Mouse (Mus musculus): ENCODE data around the gene Aloxe3. TPM values are rescaled to one million over a fixed set of nuclear protein-coding genes. Genes with fewer than 3 reads are reported as not detected.

Aloxe3 gene
- polyA plus RNA-seq, 1 experiment from 2014 or later, result 0.09 TPM

GRCm38 (mm10) chr11:69081613-69082012, 44.1 kb upstream of the Aloxe3 start:
- no peak overlapping the region for H3K4me2 ChIP-seq (ENCODE audit: low read length)
- 79% methylated on average over 7 of the region's 7 CpGs for WGBS
- peaks cover 3 to 4% of the 10 kb centered on the region in 2 experiments; a peak in 2 of 4 replicates for H3K4me1 ChIP-seq (ENCODE audit: control insufficient read depth in 2 of 2, insufficient read depth in 2 of 2, low read length in 2 of 2)
- H3K27me3 ChIP-seq (ENCODE audit: control insufficient read depth, insufficient read depth, low read length), result no peaks in the 10 kb centered on the region
- no peaks in the 10 kb centered on the region for H3K36me3 ChIP-seq (ENCODE audit: control insufficient read depth, insufficient read depth, low read length)
- ATAC-seq (ENCODE audit: insufficient number of reproducible peaks, insufficient read depth, low FRiP score, low read depth), result no peak
- H3K4me3 ChIP-seq (ENCODE audit: control insufficient read depth in 1 of 2, insufficient read depth in 1 of 2, low read depth in 1 of 2, low read length in 2 of 2), result no peak overlapping the region
- H3K9me3 ChIP-seq (ENCODE audit: control insufficient read depth, low read length), result no peaks in the 10 kb centered on the region
- no peak overlapping the region for H3K27ac ChIP-seq (replicated peaks in 1 of 2; ENCODE audit: control insufficient read depth in 1 of 2, insufficient read depth in 1 of 2, low read depth in 2 of 2, low read length in 2 of 2)
- H3K9ac ChIP-seq (ENCODE audit: low read length), result no peak overlapping the region

GRCm38 (mm10) chr11:69085608-69086007, 40.1 kb upstream of the Aloxe3 start:
- Histone ChIP-seq H3K9ac (ENCODE audit: low read length) (no peak overlapping the region), H3K4me2 (ENCODE audit: low read length) (no peak overlapping the region), H3K27me3 (ENCODE audit: control insufficient read depth, insufficient read depth, low read length) (no peaks in the 10 kb centered on the region), H3K9me3 (ENCODE audit: control insufficient read depth, low read length) (no peaks in the 10 kb centered on the region), H3K36me3 (ENCODE audit: control insufficient read depth, insufficient read depth, low read length) (peaks cover 14% of the 10 kb centered on the region), H3K4me1 (ENCODE audit: control insufficient read depth in 2 of 2, insufficient read depth in 2 of 2, low read length in 2 of 2) (peaks cover 19 to 33% of the 10 kb centered on the region in 2 experiments), H3K4me3 (ENCODE audit: control insufficient read depth in 1 of 2, insufficient read depth in 1 of 2, low read depth in 1 of 2, low read length in 2 of 2) (no peak overlapping the region), H3K27ac (replicated peaks in 1 of 2; ENCODE audit: control insufficient read depth in 1 of 2, insufficient read depth in 1 of 2, low read depth in 2 of 2, low read length in 2 of 2) (no peak overlapping the region)
- no peak for ATAC-seq (ENCODE audit: insufficient number of reproducible peaks, insufficient read depth, low FRiP score, low read depth)
- 73% methylated on average over 6 of the region's 6 CpGs for WGBS

GRCm38 (mm10) chr11:69086390-69086789, 39.3 kb upstream of the Aloxe3 start:
- no peak overlapping the region for H3K4me2 ChIP-seq (ENCODE audit: low read length)
- 31% methylated on average over 6 of the region's 6 CpGs for WGBS
- peaks cover 19 to 36% of the 10 kb centered on the region in 2 experiments for H3K4me1 ChIP-seq (ENCODE audit: control insufficient read depth in 2 of 2, insufficient read depth in 2 of 2, low read length in 2 of 2)
- peak overlapping the region; percentile 51 to 98 for H3K27ac ChIP-seq (replicated peaks in 1 of 2; ENCODE audit: control insufficient read depth in 1 of 2, insufficient read depth in 1 of 2, low read depth in 2 of 2, low read length in 2 of 2)
- ATAC-seq (ENCODE audit: insufficient number of reproducible peaks, insufficient read depth, low FRiP score, low read depth), result no peak
- H3K27me3 ChIP-seq (ENCODE audit: control insufficient read depth, insufficient read depth, low read length), result no peaks in the 10 kb centered on the region
- H3K9ac ChIP-seq (ENCODE audit: low read length), result no peak overlapping the region
- H3K4me3 ChIP-seq (ENCODE audit: control insufficient read depth in 1 of 2, insufficient read depth in 1 of 2, low read depth in 1 of 2, low read length in 2 of 2), result no peak overlapping the region
- H3K9me3 ChIP-seq (ENCODE audit: control insufficient read depth, low read length), result no peaks in the 10 kb centered on the region
- peaks cover 21% of the 10 kb centered on the region for H3K36me3 ChIP-seq (ENCODE audit: control insufficient read depth, insufficient read depth, low read length)

- WGBS, result 31% methylated on average over 4 of the region's 4 CpGs
- Histone ChIP-seq H3K27me3 (ENCODE audit: control insufficient read depth, insufficient read depth, low read length) (no peaks in the 10 kb centered on the region), H3K9me3 (ENCODE audit: control insufficient read depth, low read length) (no peaks in the 10 kb centered on the region), H3K9ac (ENCODE audit: low read length) (no peak overlapping the region; the same call in 1 of the 2 replicates), H3K36me3 (ENCODE audit: control insufficient read depth, insufficient read depth, low read length) (peaks cover 28% of the 10 kb centered on the region), H3K4me2 (ENCODE audit: low read length) (0 out of 2 replicates have a peak overlapping the region, but pooled peaks have one; percentile 91), H3K27ac (replicated peaks in 1 of 2; ENCODE audit: control insufficient read depth in 1 of 2, insufficient read depth in 1 of 2, low read depth in 2 of 2, low read length in 2 of 2) (peak overlapping the region; percentile 51 to 98), H3K4me3 (ENCODE audit: control insufficient read depth in 1 of 2, insufficient read depth in 1 of 2, low read depth in 1 of 2, low read length in 2 of 2) (no peak overlapping the region), H3K4me1 (ENCODE audit: control insufficient read depth in 2 of 2, insufficient read depth in 2 of 2, low read length in 2 of 2) (peaks cover 19 to 39% of the 10 kb centered on the region in 2 experiments)
- ATAC-seq (ENCODE audit: insufficient number of reproducible peaks, insufficient read depth, low FRiP score, low read depth), result no peak
Observed at GRCm38 (mm10) chr11:69087082-69087481, 38.6 kb upstream of the Aloxe3 start.

GRCm38 (mm10) chr11:69087597-69087996, 38.1 kb upstream of the Aloxe3 start:
- 0 out of 2 replicates have a peak overlapping the region, but pooled peaks have one; percentile 100 for H3K9ac ChIP-seq (ENCODE audit: low read length)
- peak overlapping the region; percentile 49 to 98 for H3K27ac ChIP-seq (replicated peaks in 1 of 2; ENCODE audit: control insufficient read depth in 1 of 2, insufficient read depth in 1 of 2, low read depth in 2 of 2, low read length in 2 of 2)
- WGBS, result 58% methylated on average over 2 of the region's 2 CpGs

GRCm38 (mm10) chr11:69088103-69088855, 37.4 kb upstream of the Aloxe3 start, which contains the start of gene Vamp2:
Gene Vamp2, plus strand, starts transcription at chr11:69088490.
- WGBS, result under 1% methylated on average over 62 of the region's 67 CpGs
- peak within 1 kb of the TSS; percentile 100 for H3K9ac ChIP-seq (ENCODE audit: low read length)
- peak; percentile 63 for ATAC-seq (ENCODE audit: insufficient number of reproducible peaks, insufficient read depth, low FRiP score, low read depth)
- peaks cover 19 to 39% of the 10 kb centered on the region in 2 experiments for H3K4me1 ChIP-seq (ENCODE audit: control insufficient read depth in 2 of 2, insufficient read depth in 2 of 2, low read length in 2 of 2)
- H3K4me3 ChIP-seq (ENCODE audit: control insufficient read depth in 1 of 2, insufficient read depth in 1 of 2, low read depth in 1 of 2, low read length in 2 of 2), result peak within 1 kb of the TSS; percentile 90 to 100
- peak within 1 kb of the TSS; percentile 96 to 98 for H3K27ac ChIP-seq (replicated peaks in 1 of 2; ENCODE audit: control insufficient read depth in 1 of 2, insufficient read depth in 1 of 2, low read depth in 2 of 2, low read length in 2 of 2)
- H3K9me3 ChIP-seq (ENCODE audit: control insufficient read depth, low read length), result no peaks in the 10 kb centered on the region
- peak within 1 kb of the TSS; percentile 91 for H3K4me2 ChIP-seq (ENCODE audit: low read length)
- H3K27me3 ChIP-seq (ENCODE audit: control insufficient read depth, insufficient read depth, low read length), result no peaks in the 10 kb centered on the region
- peaks cover 34% of the 10 kb centered on the region for H3K36me3 ChIP-seq (ENCODE audit: control insufficient read depth, insufficient read depth, low read length)

More at GRCm38 (mm10) chr11:69087597-69087996, 38.1 kb upstream of the Aloxe3 start:
- no peak for ATAC-seq (ENCODE audit: insufficient number of reproducible peaks, insufficient read depth, low FRiP score, low read depth)
- Histone ChIP-seq H3K4me2 (ENCODE audit: low read length) (peak overlapping the region; percentile 91), H3K4me3 (ENCODE audit: control insufficient read depth in 1 of 2, insufficient read depth in 1 of 2, low read depth in 1 of 2, low read length in 2 of 2) (no peak overlapping the region), H3K36me3 (ENCODE audit: control insufficient read depth, insufficient read depth, low read length) (peaks cover 31% of the 10 kb centered on the region), H3K27me3 (ENCODE audit: control insufficient read depth, insufficient read depth, low read length) (no peaks in the 10 kb centered on the region), H3K9me3 (ENCODE audit: control insufficient read depth, low read length) (no peaks in the 10 kb centered on the region), H3K4me1 (ENCODE audit: control insufficient read depth in 2 of 2, insufficient read depth in 2 of 2, low read length in 2 of 2) (peaks cover 19 to 39% of the 10 kb centered on the region in 2 experiments)

DNA sequence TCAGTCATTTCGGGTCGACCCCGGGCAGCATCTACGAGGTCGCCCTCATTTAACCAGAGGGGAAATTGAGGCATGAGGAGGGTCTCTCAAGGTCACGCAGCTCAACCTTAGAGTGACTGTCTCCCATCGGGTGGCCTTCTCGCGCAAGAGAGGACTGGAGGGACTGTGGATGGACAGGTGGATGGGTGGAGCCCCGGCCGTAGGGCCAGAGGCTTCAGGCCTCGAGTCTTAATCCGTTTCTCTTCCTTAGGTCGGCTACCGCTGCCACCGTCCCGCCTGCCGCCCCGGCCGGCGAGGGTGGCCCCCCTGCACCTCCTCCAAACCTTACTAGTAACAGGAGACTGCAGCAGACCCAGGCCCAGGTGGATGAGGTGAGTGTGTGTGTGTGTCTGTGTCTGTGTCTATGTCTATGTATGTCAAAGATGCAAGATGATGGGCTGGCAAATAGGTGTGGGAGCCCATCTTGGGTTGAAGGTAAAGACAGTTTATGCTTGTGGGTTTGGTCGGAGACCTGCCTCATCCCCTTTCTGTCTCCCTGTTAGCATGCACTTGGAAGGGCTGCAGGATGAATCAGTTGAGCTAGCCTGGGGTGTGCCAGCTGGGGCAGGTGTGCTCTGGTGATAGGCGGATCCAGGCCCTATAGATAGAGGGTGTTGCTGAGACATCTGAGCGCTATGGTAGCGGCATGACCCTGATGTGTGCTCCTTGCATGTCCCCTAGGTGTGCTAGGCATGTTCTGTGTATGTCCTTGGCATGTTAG, 36.7 kb upstream of the Aloxe3 start:
- ATAC-seq (ENCODE audit: insufficient number of reproducible peaks, insufficient read depth, low FRiP score, low read depth), result peak; percentile 39; the same call in 1 of the 2 replicates
- Histone ChIP-seq H3K9me3 (ENCODE audit: control insufficient read depth, low read length) (no peaks in the 10 kb centered on the region), H3K4me2 (ENCODE audit: low read length) (peak overlapping the region; percentile 91), H3K36me3 (ENCODE audit: control insufficient read depth, insufficient read depth, low read length) (peaks cover 34% of the 10 kb centered on the region), H3K4me1 (ENCODE audit: control insufficient read depth in 2 of 2, insufficient read depth in 2 of 2, low read length in 2 of 2) (peaks cover 19 to 39% of the 10 kb centered on the region in 2 experiments), H3K4me3 (ENCODE audit: control insufficient read depth in 1 of 2, insufficient read depth in 1 of 2, low read depth in 1 of 2, low read length in 2 of 2) (peak overlapping the region; percentile 90 to 100), H3K9ac (ENCODE audit: low read length) (peak overlapping the region; percentile 100), H3K27ac (replicated peaks in 1 of 2; ENCODE audit: control insufficient read depth in 1 of 2, insufficient read depth in 1 of 2, low read depth in 2 of 2, low read length in 2 of 2) (peak overlapping the region; percentile 96 to 98), H3K27me3 (ENCODE audit: control insufficient read depth, insufficient read depth, low read length) (no peaks in the 10 kb centered on the region)
- WGBS, result 6% methylated on average over 25 of the region's 25 CpGs
